Mouse (Mus musculus): ENCODE measurements at regions not wholly inside any gene's neighbourhood (a gene's known extent, or its start where the extent isn't known, plus 50 kb on each side); places are given as distances from the start of the nearest gene placed in this dataset.

DNA sequence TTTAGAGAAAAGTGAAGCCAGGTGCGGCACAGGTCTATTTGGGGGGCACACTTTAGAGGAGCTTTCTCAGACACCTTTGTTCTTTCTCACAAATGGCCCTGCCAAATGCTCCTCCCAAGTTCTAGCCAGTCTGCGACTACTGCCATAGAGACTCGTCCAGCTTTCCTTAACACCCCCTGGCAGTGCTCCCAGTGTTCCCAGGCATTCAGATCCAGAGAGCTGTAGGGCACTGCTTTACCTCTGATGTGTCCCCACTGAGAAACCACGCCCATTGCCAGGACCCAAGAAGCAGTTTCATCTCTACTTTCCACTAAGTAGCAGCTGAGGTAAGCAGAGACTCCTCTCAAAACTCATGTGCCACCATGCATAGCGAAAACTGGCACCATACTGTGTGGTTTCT lies 102.3 kb upstream of the Mgmt start:
- DNase-seq (ENCODE audit: inconsistent ontology term), result no peak

DNA sequence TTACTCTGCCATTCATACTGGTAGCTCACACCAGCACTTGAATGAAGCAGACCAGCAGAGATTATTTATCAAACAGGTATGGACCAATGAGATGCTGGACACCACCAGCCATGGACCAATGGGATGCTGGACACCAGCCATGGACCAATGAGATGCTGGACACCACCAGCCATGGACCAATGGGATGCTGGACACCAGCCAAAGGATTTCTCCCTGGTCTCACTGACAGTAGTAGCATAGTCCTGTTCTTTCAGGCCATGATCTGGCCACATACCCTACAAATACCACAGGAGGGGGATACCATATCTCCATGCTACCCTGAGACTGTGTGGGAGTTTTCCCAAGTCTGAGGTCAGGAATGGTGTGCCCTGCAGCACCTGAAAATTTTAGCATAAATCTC lies 98.0 kb upstream of the Mgmt start:
- no peak for DNase-seq (ENCODE audit: inconsistent ontology term)

DNA sequence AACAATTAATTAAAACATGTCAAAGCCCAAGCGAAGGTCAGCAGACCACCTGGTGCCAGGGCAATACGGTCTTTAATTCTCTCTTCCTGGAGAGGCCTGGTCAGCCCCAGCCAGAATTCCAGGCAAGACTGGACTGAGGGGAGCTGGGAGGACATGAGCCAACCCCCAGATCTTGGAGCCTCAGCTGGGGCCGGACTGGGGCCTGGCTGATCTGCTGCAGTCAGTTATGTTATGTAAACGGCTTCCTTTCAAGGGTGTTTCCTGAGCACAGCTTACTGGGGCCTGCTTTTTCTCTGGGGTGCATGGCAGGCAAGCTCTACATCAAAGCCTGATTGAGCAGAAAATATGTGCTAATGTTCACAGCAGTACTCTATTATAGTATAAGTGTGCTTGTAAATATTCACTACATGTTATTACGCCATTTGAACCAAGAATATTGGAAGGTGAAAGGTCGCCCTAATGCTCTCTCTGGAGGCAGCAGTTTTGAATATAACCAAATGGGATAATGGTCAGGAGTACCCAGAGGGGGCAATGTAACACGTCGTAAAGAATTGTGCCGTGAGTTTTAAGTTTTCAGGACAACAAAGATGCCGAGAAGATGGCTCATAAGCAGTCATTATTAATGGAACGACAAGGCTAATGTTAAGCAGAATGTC lies 96.5 kb upstream of the Mgmt start:
- DNase-seq (ENCODE audit: inconsistent ontology term), result no peak

DNA sequence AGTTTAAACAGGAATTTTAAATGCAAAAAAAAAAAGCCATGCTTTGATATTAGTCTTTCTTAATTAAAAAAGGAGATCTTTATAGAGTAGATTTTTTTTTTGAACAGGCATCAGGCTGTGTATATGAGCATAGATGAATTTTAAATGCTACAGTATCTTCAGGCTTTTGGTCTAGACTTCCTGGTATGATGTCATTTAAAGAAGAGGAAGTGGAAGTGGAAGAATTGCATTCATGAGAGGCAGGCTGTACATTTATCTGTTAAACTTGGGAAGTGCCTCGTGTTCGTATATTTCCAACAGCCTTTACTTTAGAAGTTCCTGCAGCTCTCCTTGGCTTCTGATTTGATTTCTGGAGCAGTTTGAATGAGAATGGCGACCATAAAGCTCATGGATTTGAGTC lies 95.8 kb upstream of the Mgmt start:
- DNase-seq (ENCODE audit: inconsistent ontology term), result no peak

DNA sequence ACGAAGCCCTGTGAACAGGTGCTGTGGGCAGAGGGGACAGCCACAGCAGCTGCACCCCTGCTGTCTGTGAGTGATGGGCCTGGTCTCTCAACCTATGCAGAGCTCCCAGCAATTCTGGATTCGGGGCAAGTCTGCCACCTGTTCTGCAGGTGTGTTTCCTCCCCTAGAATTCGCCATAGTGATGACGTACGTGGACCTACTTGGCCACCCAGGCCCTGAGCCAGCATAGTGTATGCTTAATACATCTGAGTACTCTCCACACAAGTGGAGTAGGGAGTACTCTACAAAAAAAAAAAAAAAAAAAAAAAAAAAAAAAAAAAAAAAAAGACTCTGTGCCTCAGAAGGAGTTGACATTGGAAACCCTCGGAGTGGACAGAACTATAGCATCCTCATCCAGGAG lies 87.3 kb upstream of the Mgmt start:
- no peak for DNase-seq (ENCODE audit: inconsistent ontology term)

DNA sequence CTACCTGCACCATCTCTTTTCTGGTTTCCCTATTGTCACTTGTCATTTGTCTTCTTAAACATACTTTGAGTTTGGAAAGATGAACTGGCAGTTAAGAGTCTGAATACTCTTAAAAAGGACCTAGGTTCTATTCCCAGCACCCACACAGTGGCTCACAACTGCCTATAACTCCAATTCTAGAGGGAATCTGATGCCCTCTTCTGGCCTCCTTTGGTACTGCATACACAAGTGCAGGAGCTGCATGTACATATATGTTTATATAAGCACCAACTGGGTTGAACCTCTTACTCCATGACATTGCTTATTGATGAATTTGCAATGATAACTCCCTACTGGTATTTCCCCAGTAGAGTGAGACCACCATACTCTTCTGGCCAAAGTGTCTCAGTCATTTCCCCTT lies 86.4 kb upstream of the Mgmt start:
- no peak for DNase-seq (ENCODE audit: inconsistent ontology term)

DNA sequence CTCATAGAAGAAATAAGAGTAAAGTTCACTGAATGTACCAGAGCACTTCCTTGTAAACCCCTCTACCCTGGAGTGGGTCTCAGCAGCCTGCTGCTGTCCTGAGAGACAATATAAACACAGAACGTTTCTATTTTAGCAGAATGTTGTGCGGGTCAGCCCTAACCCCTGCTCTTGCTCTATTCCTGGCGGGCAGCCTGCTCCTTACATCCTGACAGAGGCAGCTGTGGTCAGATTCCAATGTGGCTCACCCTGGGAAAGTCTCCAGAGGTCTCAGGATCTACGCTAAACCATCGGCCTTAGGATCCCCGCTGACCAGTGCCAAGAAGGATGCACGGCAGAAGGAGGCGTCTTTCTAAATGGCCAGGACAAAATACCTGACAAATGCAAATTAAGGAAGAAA lies 84.8 kb upstream of the Mgmt start:
- no peak for DNase-seq (ENCODE audit: inconsistent ontology term)

DNA sequence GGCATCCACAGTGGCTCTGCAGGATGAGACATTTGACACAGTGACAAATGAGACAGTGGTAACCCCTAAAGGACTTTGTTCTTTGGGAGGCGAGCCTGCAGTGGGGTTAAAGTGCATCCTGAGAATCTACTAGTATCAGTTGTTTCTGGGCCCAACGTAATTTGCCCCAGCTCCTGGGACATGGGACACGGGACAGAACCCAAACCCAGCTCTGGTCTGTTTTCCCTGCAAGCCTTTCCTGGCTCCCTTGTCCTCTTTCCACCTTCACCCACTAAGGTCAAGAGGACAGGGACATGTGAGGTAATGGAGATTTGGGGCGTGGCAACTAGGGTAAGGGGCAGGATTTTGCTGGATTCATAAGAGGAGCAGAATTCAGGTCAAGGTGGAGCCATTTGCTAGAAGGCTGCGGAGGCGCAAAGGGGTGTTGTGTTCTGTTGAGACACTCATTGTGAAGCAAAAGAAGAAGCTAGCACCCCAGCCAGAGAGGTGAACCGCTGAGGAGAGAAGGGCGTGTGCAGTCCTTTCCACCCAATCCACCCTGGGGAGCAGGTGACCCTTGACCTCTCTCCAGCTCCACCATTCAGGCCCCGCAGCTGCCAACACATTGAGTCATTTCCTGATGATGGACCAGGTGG lies 80.6 kb upstream of the Mgmt start:
- no peak for DNase-seq (ENCODE audit: inconsistent ontology term)

DNA sequence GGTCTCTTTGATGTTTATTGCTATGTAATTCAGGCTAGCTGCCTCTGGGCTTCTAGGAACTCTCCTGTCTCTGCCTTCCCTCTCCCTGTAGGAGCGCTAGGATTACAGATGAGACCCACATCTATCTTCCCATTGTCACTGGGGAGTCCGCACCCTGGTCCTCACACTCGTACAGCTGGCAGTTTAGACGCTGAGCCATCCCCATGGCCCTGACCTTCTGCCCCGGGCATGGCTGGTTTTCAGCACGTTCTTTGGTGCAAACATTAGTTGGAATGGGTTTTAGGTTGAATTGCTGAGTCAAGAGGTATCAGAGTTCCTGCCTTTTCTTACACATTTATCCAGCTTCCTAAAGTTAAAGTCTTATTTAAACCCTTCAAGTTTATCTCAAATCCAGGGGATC lies 79.7 kb upstream of the Mgmt start:
- DNase-seq (ENCODE audit: inconsistent ontology term), result no peak

DNA sequence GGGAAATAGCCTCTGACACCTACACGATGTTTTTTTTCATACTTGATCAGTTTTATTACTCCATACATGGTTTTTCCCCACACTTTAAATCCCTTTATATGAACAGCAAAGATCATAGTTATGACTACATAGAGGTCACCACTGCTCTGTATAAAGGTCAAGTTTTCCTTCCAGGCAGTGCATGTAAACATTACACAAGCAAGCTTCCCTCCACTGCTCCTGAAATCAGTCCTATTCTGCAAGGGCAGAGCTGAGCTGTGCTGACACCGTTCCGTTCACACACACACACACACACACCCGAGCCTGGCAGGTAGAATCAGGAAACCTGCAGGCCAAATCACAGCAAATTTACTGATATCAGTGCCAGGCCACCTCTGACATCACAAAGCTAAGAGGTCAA lies 74.1 kb upstream of the Mgmt start:
- DNase-seq (ENCODE audit: inconsistent ontology term), result no peak

DNA sequence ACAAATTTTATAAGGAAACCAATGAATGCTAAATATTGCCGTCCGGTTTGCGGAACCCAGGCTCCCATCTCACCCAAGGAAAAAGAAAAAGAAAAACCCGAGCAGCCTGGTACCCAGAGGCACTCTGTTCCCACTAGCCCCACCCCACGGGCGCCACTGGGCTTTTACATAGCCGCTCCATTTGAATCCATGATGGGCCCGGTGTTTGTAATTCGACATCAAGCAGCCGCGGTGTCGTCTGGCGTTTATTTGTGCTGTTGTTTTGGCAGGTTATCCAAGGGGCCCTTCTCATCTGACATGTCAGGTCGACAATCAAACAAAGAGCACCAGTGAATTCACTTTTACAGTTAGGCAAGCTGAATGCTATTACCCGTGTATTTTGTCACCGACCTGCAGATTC lies 68.8 kb upstream of the Mgmt start:
- DNase-seq (ENCODE audit: inconsistent ontology term), result peak; percentile 17

DNA sequence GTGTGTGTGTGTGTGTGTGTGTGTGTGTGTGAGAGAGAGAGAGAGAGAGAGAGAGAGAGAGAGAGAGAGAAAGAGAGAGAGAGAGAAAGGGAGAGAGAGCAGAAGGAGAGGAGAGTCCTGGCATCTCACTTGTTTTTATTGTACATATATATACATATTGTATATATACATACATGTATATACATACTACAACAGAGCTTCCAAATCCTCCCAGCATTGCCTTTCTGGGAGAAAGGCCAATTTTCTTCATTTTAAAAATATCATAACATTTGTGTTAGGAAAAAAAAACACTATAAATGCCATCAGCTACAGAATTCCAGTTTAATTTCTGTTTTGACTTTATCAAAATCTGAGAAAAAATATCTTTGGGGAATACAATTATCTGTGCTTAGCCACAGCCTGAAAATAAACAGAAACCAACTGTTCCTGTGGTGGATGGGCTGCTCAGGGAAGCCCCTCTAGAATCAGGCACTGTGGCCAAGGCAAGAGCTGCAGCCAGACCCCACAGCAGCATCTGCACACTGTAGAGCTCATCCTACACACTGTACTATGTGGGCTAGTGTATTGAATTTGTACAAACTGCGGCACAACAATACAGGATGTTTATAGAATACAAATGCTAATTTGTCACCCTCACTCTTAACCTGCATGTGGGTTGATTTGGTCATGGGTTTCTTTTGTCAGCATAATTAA lies 64.6 kb upstream of the Mgmt start:
- DNase-seq (ENCODE audit: inconsistent ontology term), result no peak

DNA sequence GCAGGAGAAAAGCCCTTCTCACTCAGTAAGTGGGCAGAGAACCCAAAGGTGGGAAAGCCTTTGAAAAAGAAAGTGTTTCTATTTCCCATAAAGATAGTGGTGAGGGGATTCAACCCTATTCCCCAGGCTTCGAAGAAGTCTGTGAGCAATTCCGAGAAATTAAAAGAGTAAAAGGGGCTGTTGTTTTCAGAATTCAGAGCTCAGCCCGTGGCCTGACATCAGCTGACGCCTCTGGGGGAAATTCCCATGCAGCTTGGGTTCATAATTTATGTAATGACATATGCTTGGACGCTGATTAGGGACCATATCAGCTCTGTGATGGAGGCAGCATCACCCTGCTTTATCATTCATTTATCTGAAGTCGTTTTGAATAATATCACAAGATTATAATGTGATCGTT lies 62.0 kb upstream of the Mgmt start:
- no peak for DNase-seq (ENCODE audit: inconsistent ontology term)

DNA sequence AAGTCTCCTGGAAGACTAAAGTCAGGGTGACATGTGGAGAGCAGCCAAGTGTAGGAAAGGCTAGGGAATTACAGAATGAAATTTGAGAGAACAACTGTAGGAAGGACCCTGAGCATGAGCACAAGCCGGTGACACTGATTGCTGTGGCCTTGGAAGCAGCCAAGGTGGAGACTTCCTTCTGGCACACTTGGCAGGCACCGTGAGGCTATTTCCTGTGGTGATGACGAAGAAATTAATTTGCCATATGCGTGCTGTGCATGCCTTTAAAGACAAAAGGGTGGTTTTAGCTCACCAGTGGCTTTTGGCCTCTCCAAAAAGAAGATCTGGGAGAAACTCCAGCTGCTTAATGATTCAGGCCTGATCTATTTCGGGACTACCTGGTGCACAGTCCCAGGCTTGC lies 55.4 kb upstream of the Mgmt start:
- no peak for DNase-seq (ENCODE audit: inconsistent ontology term)

DNA sequence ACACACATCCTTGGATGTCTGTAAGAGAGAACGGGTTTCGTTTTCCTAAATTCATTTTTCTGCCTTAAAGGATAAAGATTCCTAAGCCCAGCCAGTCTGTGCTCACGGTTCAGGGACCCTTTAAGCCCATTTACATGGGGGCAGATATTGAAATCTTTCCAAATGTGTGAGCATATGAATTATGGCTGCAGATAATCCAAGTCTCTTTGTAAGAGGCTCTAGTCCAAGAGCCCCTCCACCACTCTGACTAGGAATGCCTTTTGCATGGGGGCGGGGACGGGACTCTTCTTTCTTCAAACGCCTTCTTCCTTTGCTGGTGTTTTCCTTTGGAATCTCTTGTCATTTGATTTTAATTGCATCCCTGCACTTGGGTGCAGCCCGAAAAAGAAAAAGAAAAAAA lies 54.2 kb upstream of the Mgmt start:
- no peak for DNase-seq (ENCODE audit: inconsistent ontology term)

DNA sequence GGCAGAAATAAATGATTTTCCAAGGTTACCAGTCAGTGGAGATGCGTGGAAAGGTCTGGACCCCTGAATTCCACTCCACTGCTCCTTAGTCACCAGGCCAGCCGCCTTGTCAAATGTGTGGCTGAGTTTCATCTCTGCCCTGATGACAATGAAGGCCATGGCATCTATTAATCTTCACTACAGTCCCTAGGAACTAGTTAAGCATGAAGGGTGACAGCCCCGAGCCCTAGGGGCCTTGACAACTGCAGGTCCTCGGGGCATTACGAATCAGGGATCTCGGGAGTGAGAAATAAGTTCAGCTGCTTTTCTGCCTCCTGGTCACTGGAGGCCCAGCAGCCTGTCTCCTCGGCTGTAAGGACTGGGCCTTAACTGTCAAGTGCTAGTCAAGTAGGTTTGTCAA lies 51.7 kb upstream of the Mgmt start:
- no peak for DNase-seq (ENCODE audit: inconsistent ontology term)

DNA sequence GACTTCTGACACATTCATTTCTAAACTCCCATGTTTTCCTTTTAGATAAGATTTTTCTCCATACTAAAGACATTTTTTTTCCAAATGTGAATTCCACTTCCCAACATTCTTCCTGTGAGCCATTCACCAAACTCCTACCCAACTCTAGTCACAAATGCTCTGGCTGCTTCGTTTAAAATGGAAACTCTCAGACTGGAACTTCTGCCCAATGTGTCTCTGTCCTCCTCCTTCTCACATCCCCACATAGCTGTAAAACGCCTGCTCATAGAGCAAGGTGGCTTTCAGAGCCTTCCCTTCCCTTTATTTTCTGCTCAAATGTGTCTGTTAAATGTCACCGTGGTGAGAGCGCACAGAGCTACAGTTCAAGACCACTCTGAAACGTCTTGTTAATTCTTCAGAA lies 50.1 kb upstream of the Mgmt start:
- DNase-seq (ENCODE audit: inconsistent ontology term), result no peak
